Mouse (Mus musculus) heart, postnatal 4 days (tissue): ENCODE results near the gene Grik1. TPM values are rescaled to one million over a fixed set of nuclear protein-coding genes. Genes with fewer than 3 reads are reported as not detected.

Experiments
- DNase-seq: peaks from one replicate; pipeline ENCODE4 v3.0.0; 2021
- total RNA-seq, 2 experiments: library from RNA; stranded (reverse); gene quantifications; 2 replicates each; pipeline ENCODE4 v1.2.3; 2021

Grik1 gene
- total RNA-seq, result under 1 TPM in 1 of 2 experiments, not detected in 1; 0.11 TPM

DNA sequence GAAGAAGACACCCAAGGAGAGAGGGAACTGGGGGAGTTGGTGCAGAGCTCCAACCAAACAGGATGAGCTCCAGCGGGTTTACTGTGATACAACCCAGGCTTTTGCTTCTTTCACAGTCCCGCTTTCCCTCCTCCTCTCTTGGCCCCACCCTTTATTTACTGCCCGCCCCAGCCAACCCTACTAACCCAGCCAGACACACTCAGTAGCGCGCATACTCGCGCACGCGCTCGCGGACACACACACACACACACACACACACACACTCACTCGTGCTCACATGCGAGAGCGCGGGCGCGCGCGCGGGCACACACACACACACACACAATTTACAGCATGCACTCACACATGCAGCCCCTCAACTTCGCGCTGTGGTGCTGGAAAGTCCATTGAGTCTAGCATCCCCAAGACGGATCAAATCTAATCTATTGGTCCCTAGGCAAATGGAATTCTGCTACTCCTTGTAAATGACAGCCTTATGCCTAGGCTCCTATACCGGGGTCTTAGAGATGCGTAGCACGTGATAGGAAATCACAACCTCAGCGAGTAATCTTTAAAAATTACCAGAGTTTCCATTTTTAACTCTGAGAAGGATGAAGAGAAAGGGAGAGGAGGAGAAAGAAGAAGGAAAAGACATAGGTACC lies at the start of gene Grik1:
Gene Grik1, minus strand, starts transcription at position 134 of the 641 bp plus-strand sequence.
- peak; percentile 7 for DNase-seq

DNA sequence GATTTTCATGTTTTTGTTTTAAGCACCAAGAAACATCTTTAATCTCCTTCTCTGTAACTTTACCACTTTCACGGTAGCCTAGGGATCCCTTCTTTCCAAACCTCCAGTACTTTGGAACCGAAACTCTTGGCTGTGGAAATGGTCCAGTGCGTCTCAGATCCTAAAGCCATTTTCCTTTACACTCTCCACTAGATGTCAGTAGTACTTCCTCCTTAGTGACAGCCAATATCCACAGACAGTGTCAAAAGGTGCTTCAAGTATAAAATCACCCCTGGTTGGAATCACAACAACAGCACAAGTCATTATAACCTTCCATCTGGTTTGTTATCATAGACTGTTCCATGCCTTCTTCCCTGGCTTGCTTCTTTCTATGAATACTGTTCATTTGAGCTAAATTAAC lies 4.1 kb upstream of the Grik1 start:
- no peak for DNase-seq

DNA sequence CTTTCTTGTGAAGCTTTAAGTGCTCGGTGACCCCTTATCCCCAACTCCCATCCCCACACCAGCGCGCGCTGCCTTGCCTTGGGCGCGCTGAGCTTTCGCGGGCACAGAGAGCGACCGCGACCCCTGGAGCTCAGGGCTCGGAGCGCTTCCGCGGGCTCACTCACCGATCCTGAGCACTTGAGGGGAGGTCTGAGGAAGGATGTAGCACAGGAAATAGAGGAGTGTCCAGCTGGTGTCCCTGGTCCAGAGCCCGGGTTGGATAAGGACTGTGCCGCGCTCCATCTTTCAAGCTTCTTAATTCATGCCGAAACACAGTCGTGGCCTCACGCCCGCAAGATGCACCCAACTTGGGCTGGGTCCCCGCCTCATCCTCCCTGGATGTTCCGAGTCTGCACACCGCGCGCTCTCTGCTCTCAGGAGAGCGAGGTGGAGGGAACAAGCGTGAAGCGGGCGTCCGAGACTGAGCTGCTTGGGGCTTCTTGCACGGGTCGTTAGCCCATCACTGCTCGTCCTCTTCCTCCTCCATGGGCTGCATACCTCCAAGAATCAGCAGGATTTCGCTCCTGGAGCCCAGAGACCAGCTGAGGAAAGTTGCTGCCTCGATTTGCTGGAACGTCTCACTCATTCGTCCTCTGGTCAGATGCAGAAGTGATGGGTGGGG lies 514 bp downstream of the Grik1 start:
- no peak for DNase-seq

DNA sequence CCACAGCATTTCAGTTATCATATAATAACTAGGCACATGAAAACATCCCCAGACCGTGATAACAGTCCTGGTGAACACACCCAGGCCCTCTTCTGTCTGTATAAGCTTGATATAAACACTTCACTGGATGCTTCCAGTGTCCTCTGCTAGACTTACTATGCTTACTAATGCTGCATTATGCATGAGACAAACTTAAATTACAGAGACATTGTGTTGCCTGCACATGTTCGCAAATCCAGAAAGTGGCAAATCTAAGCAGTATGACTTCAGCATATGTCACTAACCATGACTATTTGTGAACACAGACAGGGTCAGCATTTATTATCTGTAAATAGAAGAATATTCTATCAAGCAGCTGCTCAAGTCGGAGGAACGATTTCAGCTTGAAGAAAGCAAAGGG lies 31.7 kb downstream of the Grik1 start:
- DNase-seq, result no peak

- no peak for DNase-seq
Observed at GRCm38 (mm10) chr16:88257072-88257471, 33.0 kb downstream of the Grik1 start.

DNA sequence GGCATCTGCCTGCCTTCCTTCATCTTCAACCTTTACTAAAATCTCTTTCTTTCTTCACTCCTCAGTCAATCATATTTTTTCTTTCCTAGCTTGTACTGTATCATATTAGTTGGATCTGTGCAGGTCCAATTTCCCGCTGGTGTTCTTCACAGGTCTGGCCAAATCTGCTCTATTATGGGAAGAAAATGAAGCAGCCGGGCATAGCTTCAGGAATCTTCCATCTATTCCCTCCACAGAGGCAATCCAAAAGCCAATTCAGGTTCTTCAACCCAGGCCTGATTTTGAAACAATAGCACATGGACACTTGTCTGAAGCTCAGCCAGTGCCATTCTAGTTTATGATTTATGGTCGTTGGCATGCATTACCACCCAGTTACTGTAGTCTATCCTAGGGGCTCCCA lies 34.0 kb downstream of the Grik1 start:
- DNase-seq, result no peak

DNA sequence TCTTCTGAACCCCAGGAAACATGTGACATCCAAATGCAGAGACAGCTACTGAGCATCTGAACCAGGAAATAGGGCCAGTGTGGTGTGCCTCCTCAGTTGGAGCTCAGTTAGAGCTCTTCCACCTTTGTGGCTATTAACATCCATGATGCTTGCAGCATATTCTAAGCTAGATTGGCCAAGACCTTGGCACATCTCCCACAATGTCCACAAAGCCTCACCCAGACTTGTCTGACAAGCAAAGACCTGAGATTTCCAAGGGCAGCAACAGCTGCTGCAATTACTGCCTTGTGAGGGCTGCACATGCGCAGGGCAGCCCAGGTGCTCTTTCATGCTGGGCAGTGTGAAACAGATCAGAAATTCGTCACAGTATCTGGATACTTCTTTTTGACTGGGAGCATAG lies 37.4 kb downstream of the Grik1 start:
- DNase-seq, result no peak

DNA sequence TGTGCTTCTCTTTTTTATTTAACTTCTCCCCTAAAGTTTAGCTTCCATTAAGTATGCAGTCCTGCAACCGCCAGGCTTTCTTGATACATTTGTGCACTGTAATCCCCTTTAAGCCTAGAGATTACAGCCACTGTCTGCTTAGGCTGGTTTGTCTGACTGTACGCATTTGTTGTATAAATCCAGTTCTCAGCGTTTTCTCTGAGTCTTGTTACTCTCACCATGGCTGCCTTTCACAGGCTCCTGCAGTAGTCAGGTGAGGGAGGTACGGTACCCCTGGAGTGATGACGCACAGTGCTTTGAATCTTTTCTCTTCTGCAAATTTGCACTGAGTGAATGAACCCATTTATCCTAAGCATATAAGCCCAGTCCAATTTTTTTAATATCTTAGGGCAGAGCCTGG lies 39.0 kb downstream of the Grik1 start:
- no peak for DNase-seq

- no peak for DNase-seq
Observed at GRCm38 (mm10) chr16:88249825-88250224, 40.2 kb downstream of the Grik1 start.

DNA sequence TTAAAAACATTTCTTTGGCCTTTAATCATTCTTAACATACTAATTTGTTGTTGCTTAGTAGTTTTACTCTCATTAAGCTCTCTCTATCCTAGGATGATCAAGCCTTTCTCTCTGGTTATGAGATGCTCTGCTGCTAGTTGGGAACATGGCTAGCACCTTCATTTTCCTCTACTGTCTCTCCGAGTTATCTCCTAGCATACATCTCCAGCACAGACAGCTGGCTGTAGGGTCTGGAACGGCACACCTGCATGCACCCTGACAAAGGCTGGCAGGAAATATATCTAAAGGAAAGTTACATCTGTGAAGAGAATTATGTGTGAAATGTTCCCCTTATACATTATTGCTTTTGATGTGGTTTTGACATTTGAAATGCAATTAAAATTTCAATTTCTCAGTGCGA lies 42.5 kb downstream of the Grik1 start:
- DNase-seq, result no peak

- no peak for DNase-seq
Observed at GRCm38 (mm10) chr16:88244658-88245057, 45.4 kb downstream of the Grik1 start.

DNA sequence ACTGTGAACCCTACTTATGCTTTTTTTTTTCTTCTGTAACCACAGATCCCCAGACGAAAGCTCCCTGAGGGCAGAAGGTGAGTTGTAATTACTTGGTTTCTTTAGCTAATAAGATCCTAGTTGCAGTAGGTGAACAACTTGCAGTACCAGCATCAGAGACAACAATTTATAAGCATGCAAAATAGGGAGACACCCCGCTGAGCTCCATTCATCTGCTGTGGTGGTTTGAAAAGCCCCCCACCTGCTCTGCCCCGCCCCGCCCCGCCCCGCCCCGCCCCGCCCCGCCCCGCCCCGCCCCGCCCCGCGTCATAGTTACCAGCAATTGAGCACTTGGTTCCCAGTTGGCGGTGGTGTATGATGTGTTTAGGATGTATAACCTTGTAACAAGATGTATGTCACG lies 64.4 kb downstream of the Grik1 start:
- no peak for DNase-seq

GRCm38 (mm10) chr16:88221932-88222331 lies 68.1 kb downstream of the Grik1 start:
- no peak for DNase-seq

- no peak for DNase-seq
Observed at GRCm38 (mm10) chr16:88212531-88212930, 77.5 kb downstream of the Grik1 start.

- no peak for DNase-seq
Observed at GRCm38 (mm10) chr16:88211852-88212251, 78.2 kb downstream of the Grik1 start.

DNA sequence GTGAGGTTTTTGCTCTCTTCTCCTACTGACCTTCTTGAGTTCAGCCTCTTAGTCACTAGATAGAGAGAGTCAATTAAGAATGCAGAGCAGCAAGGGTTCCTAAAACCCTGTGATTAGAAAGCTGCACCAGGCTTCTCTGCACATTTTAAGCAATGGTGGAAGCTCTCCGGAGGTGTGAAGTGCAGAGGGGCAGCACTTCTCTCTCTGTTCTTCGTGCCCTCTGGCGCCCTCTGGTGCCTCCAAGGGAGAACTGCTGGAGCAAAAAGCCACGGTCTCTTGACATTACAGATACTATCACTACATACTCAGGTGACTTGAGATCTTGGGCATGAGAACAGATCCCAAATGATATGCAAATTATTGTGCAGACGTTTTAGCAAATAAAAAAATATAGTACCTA lies 85.7 kb downstream of the Grik1 start:
- DNase-seq, result peak; percentile 70

DNA sequence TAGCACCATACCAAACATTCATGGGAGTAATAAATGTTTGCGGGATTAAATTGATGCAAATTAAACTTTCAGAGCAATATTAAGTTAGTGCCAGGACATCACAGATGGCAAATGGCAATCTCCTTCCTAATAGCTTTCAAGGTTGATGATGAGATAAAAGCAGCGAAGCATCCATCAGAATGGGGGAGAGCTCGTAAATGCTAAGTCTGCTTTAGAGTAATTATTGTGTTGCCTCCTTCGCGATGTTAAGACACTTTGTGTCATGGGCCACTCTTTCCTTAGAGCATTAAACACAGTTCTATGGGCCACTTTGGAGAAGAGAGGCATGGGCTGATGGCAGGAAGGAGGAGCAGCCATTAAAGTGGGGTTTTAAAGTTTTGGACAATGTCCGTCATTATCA lies 86.1 kb downstream of the Grik1 start:
- DNase-seq, result no peak

- no peak for DNase-seq
Observed at GRCm38 (mm10) chr16:88187433-88188037, 102.5 kb downstream of the Grik1 start.

DNA sequence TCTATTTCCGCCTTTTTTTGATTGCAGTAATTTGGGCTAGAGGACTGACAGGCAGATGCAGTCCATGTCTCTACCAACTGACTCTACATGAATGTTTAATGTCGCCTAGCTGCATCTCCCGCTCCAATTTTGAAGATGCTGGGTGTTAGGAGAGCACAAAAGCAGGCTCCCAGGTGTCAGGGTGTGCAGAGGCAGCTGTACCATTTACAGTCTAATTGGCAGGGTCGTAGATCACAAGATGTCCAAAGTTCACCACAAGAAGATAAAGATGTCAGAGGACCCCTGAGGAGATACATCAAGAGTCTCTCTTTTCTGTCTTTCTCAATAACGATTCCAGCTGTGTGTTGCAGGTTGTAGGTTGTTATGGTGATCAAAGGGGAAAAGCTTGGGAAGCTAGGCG lies 111.3 kb downstream of the Grik1 start:
- no peak for DNase-seq

DNA sequence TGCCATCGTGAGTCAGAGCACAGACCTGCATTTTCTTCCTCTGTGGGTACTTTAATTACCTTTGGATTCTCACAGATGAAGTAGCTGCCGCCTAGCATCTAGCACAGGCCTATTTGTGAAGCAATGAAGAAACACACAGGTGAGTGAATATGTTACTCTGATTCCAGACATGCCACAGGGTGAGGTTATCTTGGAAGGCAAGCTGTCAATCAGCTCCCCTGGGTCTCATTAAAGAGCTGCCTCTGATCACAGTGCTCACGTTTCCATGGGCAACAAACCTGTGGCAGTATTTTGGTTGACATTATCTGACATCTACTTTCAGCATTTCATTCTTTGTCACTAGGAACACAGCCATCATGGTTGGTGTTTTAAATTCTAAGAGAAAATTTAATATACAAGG lies 112.7 kb downstream of the Grik1 start:
- DNase-seq, result no peak

GRCm38 (mm10) chr16:88174083-88174721 lies 115.9 kb downstream of the Grik1 start:
- DNase-seq, result no peak

DNA sequence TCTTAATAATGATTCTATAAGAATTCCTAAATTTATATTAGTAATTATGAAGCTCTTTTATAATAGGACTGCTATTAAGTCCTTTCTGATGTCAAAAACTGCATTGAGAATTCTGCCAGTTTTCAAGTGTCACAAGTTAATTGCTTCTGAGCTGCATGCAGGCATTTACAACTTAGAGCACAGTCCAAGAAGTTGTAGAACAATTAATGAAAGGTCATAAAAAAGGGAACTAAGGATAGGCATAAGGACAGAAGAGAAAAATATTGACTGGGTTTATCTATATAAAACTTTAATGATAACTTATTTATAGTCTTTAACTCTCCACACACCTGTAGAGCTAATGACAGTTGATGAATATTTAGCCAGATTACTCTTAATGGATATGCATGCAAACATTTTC lies 123.5 kb downstream of the Grik1 start:
- DNase-seq, result no peak

DNA sequence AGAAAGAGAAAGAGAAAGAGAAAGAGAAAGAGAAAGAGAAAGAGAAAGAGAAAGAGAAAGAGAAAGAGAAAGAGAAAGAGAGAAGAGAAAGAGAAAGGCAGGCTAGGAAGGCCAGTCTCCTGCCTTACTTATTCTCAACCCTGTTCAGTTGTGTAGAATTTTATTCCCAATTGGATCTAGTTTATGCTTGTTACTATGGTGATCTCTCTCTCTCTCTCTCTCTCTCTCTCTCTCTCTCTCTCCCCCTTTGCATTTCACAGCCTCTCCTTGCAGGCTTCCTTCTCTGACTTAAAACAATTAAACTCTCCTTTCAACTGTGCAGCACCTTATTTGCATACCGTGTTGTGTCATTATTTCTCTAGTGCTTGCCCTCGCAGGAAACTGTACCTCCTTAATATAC lies 147.5 kb downstream of the Grik1 start:
- no peak for DNase-seq

GRCm38 (mm10) chr16:88142136-88142535 lies 147.9 kb downstream of the Grik1 start:
- DNase-seq, result no peak
